Mouse (Mus musculus): ENCODE measurements around the gene Arfip2. TPM values are rescaled to one million over a fixed set of nuclear protein-coding genes. Genes with fewer than 3 reads are reported as not detected.

Arfip2 gene
- polyA plus RNA-seq, 1 experiment from 2014 or later: 7.4 TPM

GRCm38 (mm10) chr7:105602860-105603623 lies 37.2 kb downstream of the Arfip2 start:
- ATAC-seq: peak; percentile 63
- TF ChIP-seq CTCF (IDR thresholded peaks at IDR 0.05; ENCODE audit: low read depth) (peak; percentile 87), EP300 (IDR thresholded peaks at IDR 0.05; ENCODE audit: low read depth) (no peak)
- H3K27me3 ChIP-seq (ENCODE audit: insufficient read depth, low read length): no peaks in the 10 kb centered on the region
- no peaks in the 10 kb centered on the region for H3K36me3 ChIP-seq (replicated peaks; ENCODE audit: insufficient read depth, low read length)
- peak; percentile 83 for DNase-seq
- H3K27ac ChIP-seq (ENCODE audit: low read depth): peak overlapping the region; percentile 66
- H3K4me1 ChIP-seq (ENCODE audit: insufficient read depth): no peaks in the 10 kb centered on the region
- H3K9ac ChIP-seq (replicated peaks): no peak overlapping the region
- no peak overlapping the region for H3K4me3 ChIP-seq (ENCODE audit: low read depth, low read length)
- 30% methylated on average over 9 of the region's 9 CpGs for WGBS (ENCODE audit: insufficient replicate concordance)
- H3K9me3 ChIP-seq (ENCODE audit: low read length): no peaks in the 10 kb centered on the region
- H3K4me2 ChIP-seq (ENCODE audit: low read depth, low read length): no peak overlapping the region

DNA sequence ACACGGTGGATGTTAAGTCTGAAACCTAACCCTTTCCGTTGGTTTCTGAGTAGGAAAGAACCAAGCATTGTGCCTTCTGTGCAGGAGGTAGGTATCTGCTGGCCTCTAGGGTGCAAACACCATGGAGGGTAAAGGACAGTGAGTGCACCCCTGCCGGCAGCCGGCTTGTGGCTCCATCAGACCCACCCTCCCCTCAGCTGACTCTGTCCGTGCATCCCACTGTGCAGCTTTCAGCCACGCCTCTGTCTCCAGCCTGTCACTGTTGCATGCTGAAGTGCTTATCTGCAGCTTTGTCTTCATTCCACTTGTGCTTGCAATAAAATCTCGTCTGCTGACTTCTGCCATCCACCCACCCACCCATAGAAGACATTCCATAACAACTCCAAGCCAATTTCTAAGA lies 50.1 kb downstream of the Arfip2 start:
- TF ChIP-seq CTCF (IDR thresholded peaks at IDR 0.05; ENCODE audit: low read depth) (no peak), EP300 (IDR thresholded peaks at IDR 0.05; ENCODE audit: low read depth) (no peak)
- 52% methylated on average over 7 of the region's 7 CpGs for WGBS (ENCODE audit: insufficient replicate concordance)

DNA sequence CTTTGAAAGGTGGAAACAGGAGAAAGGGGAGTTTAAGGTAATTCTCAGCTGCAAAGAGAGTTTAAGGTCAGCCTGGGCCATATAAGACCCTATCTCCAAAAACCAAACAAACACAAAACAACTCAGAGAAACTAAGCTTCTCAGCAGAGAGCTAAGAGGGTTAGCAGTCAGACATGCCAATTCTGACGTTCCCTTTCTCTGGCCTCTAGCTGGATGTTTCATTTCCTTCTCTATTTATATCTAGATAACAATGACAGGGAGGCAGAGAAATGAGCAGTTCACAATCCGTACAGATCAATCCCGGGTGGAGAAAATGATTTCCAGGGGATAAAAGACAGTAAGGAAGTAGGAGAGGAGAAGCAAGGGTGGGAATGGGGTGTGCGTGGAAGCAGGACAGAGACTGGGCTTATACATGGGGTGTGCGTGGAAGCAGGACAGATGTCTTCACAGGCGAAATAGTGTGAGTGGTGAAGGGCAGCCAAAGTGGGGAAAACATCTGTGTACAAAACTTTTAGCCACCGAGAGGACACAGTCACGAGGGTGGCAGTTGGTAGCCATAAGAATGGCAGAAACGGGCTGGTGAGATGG lies 51.8 kb downstream of the Arfip2 start:
- WGBS (ENCODE audit: insufficient replicate concordance): 46% methylated on average over 9 of the region's 9 CpGs
- Histone ChIP-seq H3K27ac (ENCODE audit: low read depth) (no peak overlapping the region), H3K36me3 (replicated peaks; ENCODE audit: insufficient read depth, low read length) (no peaks in the 10 kb centered on the region; the same call in 1 of the 2 replicates), H3K4me1 (ENCODE audit: insufficient read depth) (no peaks in the 10 kb centered on the region), H3K4me3 (ENCODE audit: low read depth, low read length) (no peak overlapping the region), H3K4me2 (ENCODE audit: low read depth, low read length) (no peak overlapping the region), H3K9ac (replicated peaks) (no peak overlapping the region), H3K9me3 (ENCODE audit: low read length) (no peaks in the 10 kb centered on the region), H3K27me3 (ENCODE audit: insufficient read depth, low read length) (no peaks in the 10 kb centered on the region)
- no peak for DNase-seq
- no peak for TF ChIP-seq EP300 (IDR thresholded peaks at IDR 0.05; ENCODE audit: low read depth)
- TF ChIP-seq CTCF (IDR thresholded peaks at IDR 0.05; ENCODE audit: low read depth): no peak
- no peak for ATAC-seq

More for the DNA sequence above, 50.1 kb downstream of the Arfip2 start:
- Histone ChIP-seq H3K9ac (replicated peaks) (no peak overlapping the region), H3K4me3 (ENCODE audit: low read depth, low read length) (no peak overlapping the region), H3K27ac (ENCODE audit: low read depth) (no peak overlapping the region), H3K36me3 (replicated peaks; ENCODE audit: insufficient read depth, low read length) (peaks cover 6% of the 10 kb centered on the region; the same call in 1 of the 2 replicates), H3K4me1 (ENCODE audit: insufficient read depth) (no peaks in the 10 kb centered on the region), H3K9me3 (ENCODE audit: low read length) (no peaks in the 10 kb centered on the region), H3K27me3 (ENCODE audit: insufficient read depth, low read length) (no peaks in the 10 kb centered on the region), H3K4me2 (ENCODE audit: low read depth, low read length) (no peak overlapping the region)
- ATAC-seq: peak; percentile 19; the same call in 1 of the 2 replicates
- no peak for DNase-seq

Other genes starting within 250 kb of the Arfip2 start
- gene Fam160a2, start 240.4 kb downstream of the Arfip2 start, polyA plus RNA-seq (2015; fragmentation: Nextera tagmentation; extraction: Ambion mirVana): 10.3 and 11.1 TPM in 2 replicates
- gene Cnga4, start 235.8 kb downstream of the Arfip2 start, polyA plus RNA-seq (2015; fragmentation: Nextera tagmentation; extraction: Ambion mirVana): not detected in 2 replicates
- not detected in 2 replicates for gene Cckbr, start 214.7 kb downstream of the Arfip2 start, polyA plus RNA-seq (2015; fragmentation: Nextera tagmentation; extraction: Ambion mirVana)
- 4.5 and 4.7 TPM in 2 replicates for gene Cavin3, start 158.1 kb downstream of the Arfip2 start, polyA plus RNA-seq (2015; fragmentation: Nextera tagmentation; extraction: Ambion mirVana)
- gene Smpd1, start 86.1 kb downstream of the Arfip2 start, polyA plus RNA-seq (2015; fragmentation: Nextera tagmentation; extraction: Ambion mirVana): 21.6 and 24.0 TPM in 2 replicates
- 0.92 and 0.94 TPM in 2 replicates for gene Apbb1, start 58.8 kb downstream of the Arfip2 start, polyA plus RNA-seq (2015; fragmentation: Nextera tagmentation; extraction: Ambion mirVana)
- 2,004 and 2,190 TPM in 2 replicates for gene Hpx, start 40.3 kb downstream of the Arfip2 start, polyA plus RNA-seq (2015; fragmentation: Nextera tagmentation; extraction: Ambion mirVana)
- 3.0 and 4.0 TPM in 2 replicates for gene Trim3, start 6.8 kb downstream of the Arfip2 start, polyA plus RNA-seq (2015; fragmentation: Nextera tagmentation; extraction: Ambion mirVana)
- 117 and 121 TPM in 2 replicates for gene Timm10b, start 360 bp downstream of the Arfip2 start, polyA plus RNA-seq (2015; fragmentation: Nextera tagmentation; extraction: Ambion mirVana)
- gene Gm45799, start 136 bp upstream of the Arfip2 start, polyA plus RNA-seq (2015; fragmentation: Nextera tagmentation; extraction: Ambion mirVana): 44.4 and 45.8 TPM in 2 replicates
- gene Dnhd1, start 10.4 kb upstream of the Arfip2 start, polyA plus RNA-seq (2015; fragmentation: Nextera tagmentation; extraction: Ambion mirVana): 0.19 and 0.22 TPM in 2 replicates
- 95.1 and 103 TPM in 2 replicates for gene Ilk, start 96.2 kb upstream of the Arfip2 start, polyA plus RNA-seq (2015; fragmentation: Nextera tagmentation; extraction: Ambion mirVana)
- 10.6 and 11.6 TPM in 2 replicates for gene Rrp8, start 97.0 kb upstream of the Arfip2 start, polyA plus RNA-seq (2015; fragmentation: Nextera tagmentation; extraction: Ambion mirVana)
- gene Taf10, start 103.9 kb upstream of the Arfip2 start, polyA plus RNA-seq (2015; fragmentation: Nextera tagmentation; extraction: Ambion mirVana): 104 and 110 TPM in 2 replicates
- gene Tpp1, start 111.8 kb upstream of the Arfip2 start, polyA plus RNA-seq (2015; fragmentation: Nextera tagmentation; extraction: Ambion mirVana): 60.9 and 65.8 TPM in 2 replicates
- 0.45 and 0.58 TPM in 2 replicates for gene Dchs1, start 147.2 kb upstream of the Arfip2 start, polyA plus RNA-seq (2015; fragmentation: Nextera tagmentation; extraction: Ambion mirVana)
- gene Mrpl17, start 170.7 kb upstream of the Arfip2 start, polyA plus RNA-seq (2015; fragmentation: Nextera tagmentation; extraction: Ambion mirVana): 405 and 416 TPM in 2 replicates